Mouse (Mus musculus) natural killer cell, adult 2 months (primary cell): ENCODE measurements around the gene E4f1.

Experiments used
- DNase-seq, 2 experiments: peaks; one replicate each; pipeline ENCODE4 v3.0.0; 2022; ENCODE audit warnings: low spot score in 2 of 2

The E4f1 gene

GRCm38 (mm10) chr17:24415011-24415410, 55.1 kb downstream of the E4f1 start:
- DNase-seq: no peak

- DNase-seq: peak; percentile 90 to 91
These were observed 55.7 kb downstream of the E4f1 start, which contains the start of gene Rnps1 for GRCm38 (mm10) chr17:24414230-24414976. TSS of gene Rnps1 (plus strand) at chr17:24414565.

DNA sequence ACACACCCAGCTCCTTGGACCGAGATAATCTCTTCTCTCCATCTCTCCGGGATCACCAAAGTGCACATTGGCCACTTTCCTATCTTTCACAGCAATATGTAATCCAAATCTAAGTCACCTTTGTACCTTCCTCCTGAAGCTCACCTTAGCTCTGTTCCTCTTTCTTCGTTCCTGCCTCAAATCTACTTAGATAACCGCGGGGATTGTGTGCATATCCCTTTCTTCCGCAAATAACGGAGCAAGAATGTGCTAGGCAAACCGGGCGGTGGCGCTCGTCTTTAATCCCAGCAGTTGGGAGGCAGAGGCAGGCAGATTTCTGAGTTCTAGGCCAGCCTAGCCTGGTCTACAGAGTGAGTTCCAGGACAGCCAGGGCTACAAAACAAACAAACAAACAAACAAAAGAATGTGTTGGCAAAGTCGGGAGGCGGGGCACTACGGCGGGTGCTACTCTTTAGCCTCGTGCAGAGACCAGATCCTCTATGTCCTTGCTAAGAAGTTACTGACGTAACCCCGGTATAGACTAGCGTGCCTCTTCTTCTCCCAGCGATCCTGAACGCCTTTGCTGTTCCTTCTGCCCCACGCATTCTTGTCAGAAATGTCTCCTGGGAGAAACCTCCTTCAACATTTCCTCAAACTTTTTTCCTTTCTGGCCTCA, 56.4 kb downstream of the E4f1 start:
- DNase-seq: peak; percentile 18 to 39

DNA sequence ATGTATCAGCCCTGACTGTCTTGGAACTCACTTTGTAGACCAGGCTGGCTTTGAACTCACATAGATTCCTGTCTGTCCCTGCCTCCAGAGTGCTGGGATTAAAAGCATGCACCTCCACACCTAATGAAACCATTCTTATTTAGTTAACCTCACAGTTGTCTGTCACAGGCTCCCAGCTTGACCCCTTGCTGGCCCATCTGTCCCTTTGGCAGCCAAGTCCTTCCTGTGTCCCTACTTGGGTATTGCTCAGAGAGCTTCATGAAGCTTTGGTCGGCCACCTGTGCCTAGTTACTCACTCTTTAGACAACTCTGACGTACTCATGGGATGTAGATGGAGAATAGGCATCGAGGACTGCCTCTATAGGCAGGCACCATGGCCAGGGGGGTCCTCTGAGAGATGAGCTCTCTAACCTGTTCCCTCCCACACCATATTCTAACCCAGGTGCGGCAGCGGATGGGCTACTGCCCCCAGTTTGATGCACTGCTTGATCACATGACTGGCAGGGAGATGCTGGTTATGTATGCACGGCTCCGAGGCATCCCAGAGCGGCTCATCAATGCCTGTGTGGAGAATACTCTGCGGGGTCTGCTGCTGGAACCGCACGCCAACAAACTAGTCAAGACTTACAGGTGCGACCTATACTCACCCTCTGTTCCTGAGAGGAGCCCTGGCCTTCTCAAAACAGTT, 62.9 kb downstream of the E4f1 start:
- no peak for DNase-seq

DNA sequence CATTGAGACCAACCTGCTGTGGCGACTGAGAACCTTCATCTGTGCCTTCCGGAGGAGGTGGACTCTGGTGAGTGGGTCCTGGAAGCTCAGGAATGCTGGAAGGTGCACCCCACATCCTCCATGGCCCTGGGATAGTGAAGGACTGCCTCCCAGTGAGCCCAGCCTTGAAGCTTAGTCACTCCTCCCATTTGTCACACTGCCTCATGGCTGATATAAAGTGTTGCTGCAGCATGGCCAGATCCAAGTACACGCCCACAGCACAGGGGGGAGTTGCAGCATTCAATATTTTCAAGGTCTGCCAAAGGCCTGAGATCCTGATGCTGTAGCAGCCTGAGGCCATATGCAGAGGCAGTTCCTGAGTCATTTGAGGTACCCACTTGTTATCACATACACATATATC, 67.7 kb downstream of the E4f1 start:
- DNase-seq: no peak

DNA sequence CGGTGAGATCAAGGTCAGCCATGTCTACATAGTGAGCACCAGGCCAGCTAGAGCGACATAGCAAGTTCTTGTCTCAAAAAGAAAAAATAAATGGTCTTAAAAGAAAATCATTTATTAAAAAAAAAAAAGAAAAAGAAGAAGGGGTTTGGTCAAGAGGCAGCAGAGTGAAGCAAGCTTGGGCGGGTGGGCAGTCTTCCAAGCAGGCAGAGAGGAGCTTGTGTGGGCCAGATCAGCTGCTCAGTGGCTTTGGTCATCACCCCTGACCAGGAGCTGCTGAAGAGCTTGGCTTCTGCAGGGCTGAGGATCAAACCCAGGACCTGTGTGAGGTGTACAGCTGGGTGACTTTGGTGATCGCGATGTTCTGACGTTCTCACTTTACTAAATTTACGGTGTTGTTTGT, 75.7 kb downstream of the E4f1 start:
- no peak for DNase-seq
